Mouse (Mus musculus): ENCODE data around the gene Tmem123.

Tmem123 gene

GRCm38 (mm10) chr9:7835302-7835701 lies 71.5 kb downstream of the Tmem123 start:
- TF ChIP-seq GATA4 (IDR thresholded peaks at IDR 0.05; ENCODE audit: insufficient replicate concordance, low read length), result no peak

- no peak for TF ChIP-seq GATA4 (IDR thresholded peaks at IDR 0.05; ENCODE audit: insufficient replicate concordance, low read length)
These were observed 72.5 kb downstream of the Tmem123 start for GRCm38 (mm10) chr9:7836331-7836730.

- TF ChIP-seq GATA4 (IDR thresholded peaks at IDR 0.05; ENCODE audit: insufficient replicate concordance, low read length), result peak; percentile 79; the same call in 1 of the 2 replicates
These were observed 73.3 kb downstream of the Tmem123 start, which contains the start of gene Birc2 for GRCm38 (mm10) chr9:7836905-7837805. Gene Birc2 (minus strand): TSS chr9:7837064.

GRCm38 (mm10) chr9:7837806-7838440 lies 74.1 kb downstream of the Tmem123 start:
- TF ChIP-seq GATA4 (IDR thresholded peaks at IDR 0.05; ENCODE audit: insufficient replicate concordance, low read length), result no peak

GRCm38 (mm10) chr9:7841221-7841620 lies 77.4 kb downstream of the Tmem123 start:
- TF ChIP-seq GATA4 (IDR thresholded peaks at IDR 0.05; ENCODE audit: insufficient replicate concordance, low read length), result no peak
